Mouse (Mus musculus) CH12.LX (cell line): Measurements from ENCODE around the gene Camkk2. TPM values are rescaled to one million over a fixed set of nuclear protein-coding genes. Genes with fewer than 3 reads are reported as not detected.

Source experiments
- DNase-seq: peaks from one replicate; pipeline ENCODE4 v3.0.0-alpha.2; 2013; ENCODE audit errors: extremely low read depth
- H3K27ac ChIP-seq: 2 replicates; pipeline ENCODE4 v1.5.1; 2012; ENCODE audit warnings: low read depth, mild to moderate bottlenecking, control low read depth, moderate library complexity; ENCODE audit not compliant: insufficient read depth
- H3K27me3 ChIP-seq: replicated peaks from 2 replicates; pipeline ENCODE3; 2012; ENCODE audit warnings: inconsistent platforms
- H3K36me3 ChIP-seq, 2 experiments: replicated peaks in 1 of 2; 2 replicates each; pipeline versions ENCODE3 to v1.6.1; 2012; ENCODE audit warnings: inconsistent platforms in 1 of 2, low read length in 1 of 2, mild to moderate bottlenecking in 1 of 2, mixed read lengths in 1 of 2, moderate library complexity in 1 of 2; ENCODE audit not compliant: control insufficient read depth in 1 of 2, insufficient read depth in 1 of 2
- H3K4me1 ChIP-seq, 2 experiments: 2 replicates each; pipeline ENCODE4 v1.6.1; 2012; ENCODE audit warnings: inconsistent platforms in 1 of 2, moderate library complexity in 1 of 2; ENCODE audit not compliant: insufficient read depth in 2 of 2, control insufficient read depth in 1 of 2
- H3K4me2 ChIP-seq: 2 replicates; pipeline ENCODE4 v1.6.1; 2012; ENCODE audit warnings: low read depth, mild to moderate bottlenecking, control low read depth; ENCODE audit not compliant: poor library complexity, insufficient read depth, severe bottlenecking
- H3K4me3 ChIP-seq, 3 experiments: fragments of 150-350 bp in 1 of 3; sonication (generic) in 1 of 3; replicated peaks in 1 of 3; 2 replicates each; pipeline versions ENCODE3 to v1.5.1; 2011 to 2012; ENCODE audit warnings: low read depth in 2 of 3, low read length in 2 of 3, mild to moderate bottlenecking in 2 of 3, moderate library complexity in 2 of 3, control low read depth in 1 of 3, improper control_type of control experiment in 1 of 3, inconsistent platforms in 1 of 3, mixed read lengths in 1 of 3; ENCODE audit not compliant: poor library complexity in 1 of 3
- H3K79me2 ChIP-seq: replicated peaks from 2 replicates; pipeline ENCODE4 v1.6.1; 2012; ENCODE audit warnings: mild to moderate bottlenecking, moderate library complexity; ENCODE audit not compliant: control insufficient read depth, poor library complexity, insufficient read depth, severe bottlenecking; ENCODE audit errors: extremely low read depth
- H3K9ac ChIP-seq: 2 replicates; pipeline ENCODE4 v1.6.1; 2012; ENCODE audit warnings: low read depth, mild to moderate bottlenecking, control low read depth, moderate library complexity; ENCODE audit not compliant: insufficient read depth
- H3K9me3 ChIP-seq: replicated peaks from 2 replicates; pipeline ENCODE3; 2012; ENCODE audit warnings: low read length, inconsistent platforms, mixed read lengths
- BHLHE40 ChIP-seq: IDR thresholded peaks from 2 replicates; pipeline ENCODE4 v1.6.1; 2011; ENCODE audit warnings: mild to moderate bottlenecking, low read depth, low read length, improper control_type of control experiment
- CHD1 ChIP-seq: IDR thresholded peaks from 2 replicates; pipeline ENCODE4 v1.6.1; 2012; ENCODE audit warnings: low read depth, low read length, improper control_type of control experiment, inconsistent platforms
- CHD2 ChIP-seq: IDR thresholded peaks from 2 replicates; pipeline ENCODE4 v1.6.1; 2011; ENCODE audit warnings: low read length, improper control_type of control experiment
- CTCF ChIP-seq, 2 experiments: IDR thresholded peaks in 1 of 2; conservative IDR thresholded peaks in 1 of 2; 2 replicates each; pipeline ENCODE4 v1.5.1; 2011 to 2012; ENCODE audit warnings: low read depth in 2 of 2, low read length in 2 of 2, improper control_type of control experiment in 1 of 2, inconsistent platforms in 1 of 2, mild to moderate bottlenecking in 1 of 2, moderate library complexity in 1 of 2
- E2F4 ChIP-seq: IDR thresholded peaks from 2 replicates; pipeline ENCODE4 v1.6.1; 2011; ENCODE audit warnings: low read depth, low read length, improper control_type of control experiment; ENCODE audit not compliant: insufficient replicate concordance
- EP300 ChIP-seq: IDR thresholded peaks from 2 replicates; pipeline ENCODE4 v1.6.1; 2011; ENCODE audit warnings: low read length, improper control_type of control experiment
- ETS1 ChIP-seq: conservative IDR thresholded peaks from 2 replicates; pipeline ENCODE4 v1.6.1; 2012; ENCODE audit warnings: low read depth, mild to moderate bottlenecking, inconsistent platforms, low read length, improper control_type of control experiment, moderate library complexity
- GABPA ChIP-seq: IDR thresholded peaks from 2 replicates; pipeline ENCODE4 v1.6.1; 2012; ENCODE audit warnings: low read depth, low read length, improper control_type of control experiment, inconsistent platforms; ENCODE audit not compliant: insufficient replicate concordance
- HCFC1 ChIP-seq: IDR thresholded peaks from 2 replicates; pipeline ENCODE4 v1.6.1; 2012; ENCODE audit warnings: low read depth, mild to moderate bottlenecking, inconsistent platforms, low read length, improper control_type of control experiment
- IRF4 ChIP-seq: IDR thresholded peaks from 2 replicates; pipeline ENCODE4 v1.6.1; 2014; ENCODE audit warnings: low read depth, mild to moderate bottlenecking, inconsistent platforms, low read length, improper control_type of control experiment
- JUND ChIP-seq: conservative IDR thresholded peaks from 2 replicates; pipeline ENCODE4 v1.6.1; 2011; ENCODE audit warnings: low read depth, low read length, improper control_type of control experiment
- KAT2A ChIP-seq: IDR thresholded peaks from 2 replicates; pipeline ENCODE4 v1.6.1; 2012; ENCODE audit warnings: low read length, improper control_type of control experiment, inconsistent platforms; ENCODE audit not compliant: insufficient replicate concordance
- MXI1 ChIP-seq: IDR thresholded peaks from 2 replicates; pipeline ENCODE4 v1.6.1; 2011; ENCODE audit warnings: mild to moderate bottlenecking, low read depth, low read length, improper control_type of control experiment
- MYC ChIP-seq: IDR thresholded peaks from 2 replicates; pipeline ENCODE4 v1.6.1; 2011; ENCODE audit warnings: low read depth, mild to moderate bottlenecking, improper control_type of control experiment, low read length
- NELFE ChIP-seq: IDR thresholded peaks from 2 replicates; pipeline ENCODE4 v1.6.1; 2011; ENCODE audit warnings: low read depth, low read length, improper control_type of control experiment
- NRF1 ChIP-seq: IDR thresholded peaks from 2 replicates; pipeline ENCODE4 v1.6.1; 2014; ENCODE audit warnings: low read depth, mild to moderate bottlenecking, inconsistent platforms, low read length, improper control_type of control experiment, moderate library complexity
- PAX5 ChIP-seq: IDR thresholded peaks from 2 replicates; pipeline ENCODE4 v1.6.1; 2012; ENCODE audit warnings: low read length, inconsistent platforms, mixed read lengths
- POLR2A ChIP-seq: IDR thresholded peaks from 2 replicates; pipeline ENCODE4 v1.6.1; 2011; ENCODE audit warnings: low read depth, mild to moderate bottlenecking, improper control_type of control experiment, low read length
- RAD21 ChIP-seq: IDR thresholded peaks from 2 replicates; pipeline ENCODE4 v1.6.1; 2011; ENCODE audit warnings: low read depth, mild to moderate bottlenecking, low read length, improper control_type of control experiment, moderate library complexity
- SIN3A ChIP-seq: IDR thresholded peaks from 2 replicates; pipeline ENCODE4 v1.6.1; 2012; ENCODE audit warnings: low read length, improper control_type of control experiment, inconsistent platforms
- SMC3 ChIP-seq: IDR thresholded peaks from 2 replicates; pipeline ENCODE4 v1.6.1; 2011; ENCODE audit warnings: low read depth, low read length, improper control_type of control experiment
- TBP ChIP-seq: conservative IDR thresholded peaks from 2 replicates; pipeline ENCODE4 v1.6.1; 2011; ENCODE audit warnings: low read depth, low read length, improper control_type of control experiment
- TCF12 ChIP-seq: IDR thresholded peaks from 2 replicates; pipeline ENCODE4 v1.6.1; 2014; ENCODE audit warnings: low read depth, mild to moderate bottlenecking, inconsistent platforms, low read length, improper control_type of control experiment
- USF2 ChIP-seq: conservative IDR thresholded peaks from 2 replicates; pipeline ENCODE4 v1.6.1; 2011; ENCODE audit warnings: low read depth, low read length, improper control_type of control experiment
- ZC3H11A ChIP-seq: IDR thresholded peaks from 2 replicates; pipeline ENCODE4 v1.6.1; 2012; ENCODE audit warnings: low read depth, mild to moderate bottlenecking, inconsistent platforms, low read length, improper control_type of control experiment
- ZMIZ1 ChIP-seq: IDR thresholded peaks from 2 replicates; pipeline ENCODE4 v1.6.1; 2012; ENCODE audit warnings: low read depth, mild to moderate bottlenecking, inconsistent platforms, low read length, improper control_type of control experiment
- ZNF384 ChIP-seq: IDR thresholded peaks from 2 replicates; pipeline ENCODE4 v1.6.1; 2012; ENCODE audit warnings: low read depth, low read length, improper control_type of control experiment, inconsistent platforms
- dilution Hi-C: fragments of 300-500 bp; cut with MboI; formaldehyde crosslinking; loops from 2 replicates; pipeline ENCODE4 v1.14.3; 2020; ENCODE audit warnings: low sequenced_read_pairs; ENCODE audit not compliant: extremely low pct_unique_long_range_greater_than_20kb, extremely low pct_ligation_motif_present
- in situ Hi-C: fragments of 300-500 bp; cut with MboI; formaldehyde crosslinking; loops from 3 replicates; pipeline ENCODE4 v1.14.3; 2019; ENCODE audit warnings: low sequenced_read_pairs, low pct_ligation_motif_present, low pct_unique_long_range_greater_than_20kb, mixed read lengths
- polyA plus RNA-seq: library from polyadenylated mRNA; unstranded; fragments of >175 nt; gene quantifications from 2 replicates; pipeline ENCODE4 v1.2.1, GENCODE M21; 2012; ENCODE audit warnings: low read depth; ENCODE audit not compliant: insufficient read length
- total RNA-seq, 2 experiments: library from RNA; depleted of rRNA; stranded (reverse); fragments of 300-350 nt in 1 of 2; fragments of >200 nt in 1 of 2; gene quantifications; 2 replicates each; pipeline ENCODE4 v1.2.3; 2012 to 2014

Camkk2 gene
- total and polyA plus RNA-seq, 3 experiments: 8.6 to 12.7 (median 12.3) TPM

DNA sequence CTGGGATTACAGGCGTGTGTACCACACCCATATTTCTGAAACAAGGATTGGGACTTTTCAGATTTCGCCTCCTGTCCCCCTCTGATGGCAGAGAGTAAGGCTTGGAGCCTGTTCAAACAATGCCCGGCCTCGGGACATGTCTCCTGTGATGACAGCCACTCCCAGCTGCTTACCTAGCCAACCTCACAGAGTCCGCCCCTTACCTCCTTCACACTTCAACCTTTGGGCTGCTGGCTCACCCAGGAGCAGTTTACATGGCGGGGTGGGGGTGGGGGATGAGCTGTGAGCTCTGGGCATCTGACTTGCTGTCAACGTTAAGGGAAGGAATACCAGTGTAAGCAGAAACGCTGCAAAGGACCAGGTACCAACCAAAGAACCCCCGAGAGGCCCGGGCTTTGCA is 48.4 kb downstream of the Camkk2 start:
- in situ Hi-C loops (no loop called here), dilution Hi-C loops (no loop called here)
- no peak for TF ChIP-seq USF2
- no peak for TF ChIP-seq ZNF384
- no peak for TF ChIP-seq CHD2
- no peak for TF ChIP-seq NELFE
- TF ChIP-seq MXI1: no peak
- no peak for TF ChIP-seq HCFC1
- TF ChIP-seq CHD1: no peak
- TF ChIP-seq POLR2A: no peak
- no peak for TF ChIP-seq TCF12
- no peak for TF ChIP-seq RAD21
- no peak for TF ChIP-seq SMC3
- TF ChIP-seq KAT2A: no peak
- no peak for TF ChIP-seq JUND
- no peak for TF ChIP-seq E2F4
- TF ChIP-seq ZMIZ1: no peak
- TF ChIP-seq CTCF (conservative IDR thresholded peaks at IDR 0.05 in 1 of 2, IDR thresholded peaks at IDR 0.05 in 1 of 2; ENCODE audit: low read depth in 2 of 2, low read length in 2 of 2): no peak
- no peak for TF ChIP-seq EP300
- TF ChIP-seq ZC3H11A: no peak
- TF ChIP-seq PAX5: no peak
- TF ChIP-seq NRF1: no peak
- peaks cover 2 to 21% of the 10 kb centered on the region in 2 experiments; a peak in 2 of 4 replicates for H3K4me1 ChIP-seq
- H3K27me3 ChIP-seq: no peaks in the 10 kb centered on the region
- no peaks in the 10 kb centered on the region for H3K9me3 ChIP-seq
- DNase-seq: no peak
- no peak overlapping the region for H3K9ac ChIP-seq
- no peak overlapping the region for H3K4me2 ChIP-seq
- no peak overlapping the region for H3K27ac ChIP-seq
- peaks cover 0 to 59% of the 10 kb centered on the region in 2 experiments for H3K36me3 ChIP-seq
- no peak overlapping the region for H3K4me3 ChIP-seq
- H3K79me2 ChIP-seq: no peaks in the 10 kb centered on the region

DNA sequence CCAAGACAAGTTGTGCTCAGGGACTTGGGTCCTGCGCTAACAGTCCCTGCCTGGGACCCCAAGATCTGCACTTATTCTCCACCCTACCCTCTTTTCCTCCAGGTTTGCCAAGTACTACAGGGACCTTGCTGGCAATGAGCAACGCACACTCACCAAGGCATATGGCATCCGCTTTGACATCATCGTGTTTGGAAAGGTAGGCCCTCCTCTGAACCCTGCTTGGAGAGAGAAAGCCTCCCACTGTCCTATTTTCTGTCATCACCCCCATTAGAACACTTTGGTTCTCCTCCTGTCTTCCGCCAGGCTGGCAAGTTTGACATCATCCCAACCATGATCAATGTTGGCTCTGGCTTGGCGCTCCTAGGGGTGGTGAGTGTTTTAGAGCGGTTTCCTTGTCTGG is 52.1 kb downstream of the Camkk2 start:
- dilution Hi-C loops: no loop called here
- H3K9me3 ChIP-seq: no peaks in the 10 kb centered on the region
- no peak overlapping the region for H3K9ac ChIP-seq
- H3K4me1 ChIP-seq: peaks cover 0 to 9% of the 10 kb centered on the region in 2 experiments; a peak in 2 of 4 replicates
- no peak overlapping the region for H3K4me2 ChIP-seq
- no peak overlapping the region for H3K4me3 ChIP-seq
- peaks cover 0 to 56% of the 10 kb centered on the region in 2 experiments for H3K36me3 ChIP-seq
- no peak for DNase-seq
- no peak for TF ChIP-seq MYC
- no peak for TF ChIP-seq E2F4
- no peak for TF ChIP-seq POLR2A
- no peak for TF ChIP-seq EP300
- no peak for TF ChIP-seq TCF12
- no peak for TF ChIP-seq CTCF (conservative IDR thresholded peaks at IDR 0.05 in 1 of 2, IDR thresholded peaks at IDR 0.05 in 1 of 2; ENCODE audit: low read depth in 2 of 2, low read length in 2 of 2)
- TF ChIP-seq ZC3H11A: no peak
- TF ChIP-seq TBP: no peak
- TF ChIP-seq SMC3: no peak
- no peak for TF ChIP-seq NELFE
- TF ChIP-seq PAX5: no peak
- TF ChIP-seq SIN3A: no peak
- TF ChIP-seq BHLHE40: no peak
- TF ChIP-seq GABPA: no peak
- no peak for TF ChIP-seq IRF4
- no peak for TF ChIP-seq ETS1
- TF ChIP-seq, all 38 proteins: peak for 0
- Histone ChIP-seq H3K27me3 (no peaks in the 10 kb centered on the region), H3K27ac (no peak overlapping the region), H3K79me2 (no peaks in the 10 kb centered on the region)
- in situ Hi-C loops: no loop called here
